Mouse (Mus musculus) telencephalon, adult 2 months (tissue): ENCODE data around the gene Taldo1.
A peak's percentile ranks its signal among the peaks of the same experiment; 100 is the strongest.
"Not testable (repeated sequence)": the region's sequence is repeated elsewhere in the genome, so short reads cannot be mapped to it uniquely, and the experiment has no call there.

ENCODE experiments used
- DNase-seq: peaks from one replicate; pipeline ENCODE4 v3.0.0-alpha.2; 2011; ENCODE audit warnings: low read depth, low spot score

Gene Taldo1

DNA sequence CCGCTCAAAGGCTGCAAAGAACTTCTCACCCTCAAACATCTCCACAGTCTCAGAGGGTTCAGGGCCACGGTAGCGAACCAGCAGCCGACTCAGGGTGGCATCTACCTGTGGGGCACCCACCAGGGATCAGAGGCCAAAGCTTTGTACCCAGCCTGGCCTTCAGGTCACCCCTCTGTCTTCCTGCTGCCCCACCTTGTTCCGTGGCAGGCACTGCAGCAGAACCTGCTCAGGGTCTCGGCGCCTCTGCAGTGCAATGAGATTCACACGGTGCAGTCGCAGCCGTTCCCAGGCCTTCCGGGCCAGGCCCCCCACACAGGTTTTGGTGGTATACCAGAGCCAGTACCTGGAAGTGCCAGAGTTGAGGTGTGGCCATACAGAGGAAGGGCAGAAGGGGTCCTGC is 47.8 kb downstream of the Taldo1 start:
- no peak for DNase-seq

DNA sequence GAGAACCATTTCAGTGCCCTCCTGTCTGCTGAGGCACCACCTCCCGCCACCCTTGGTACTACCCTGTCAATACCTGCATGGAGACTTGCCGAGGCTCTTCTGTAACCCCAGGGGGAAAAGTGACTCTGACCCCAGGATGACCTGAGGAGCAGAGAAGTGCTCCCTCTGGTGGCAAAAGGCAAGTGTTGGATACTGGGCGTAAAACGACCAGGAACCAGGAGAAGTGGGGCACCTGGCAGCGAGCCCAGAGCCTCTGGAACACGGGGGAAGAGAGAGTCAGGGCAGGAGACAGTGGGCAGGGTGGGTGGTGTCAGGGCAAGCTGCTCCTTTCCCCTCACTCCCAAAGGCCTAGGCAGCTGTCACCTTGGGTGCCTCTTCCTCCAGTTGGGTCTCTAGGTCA is 48.6 kb downstream of the Taldo1 start:
- no peak for DNase-seq

GRCm38 (mm10) chr7:141441460-141441859 is 49.5 kb downstream of the Taldo1 start:
- DNase-seq: no peak

GRCm38 (mm10) chr7:141442199-141442598 is 50.2 kb downstream of the Taldo1 start:
- no peak for DNase-seq

DNA sequence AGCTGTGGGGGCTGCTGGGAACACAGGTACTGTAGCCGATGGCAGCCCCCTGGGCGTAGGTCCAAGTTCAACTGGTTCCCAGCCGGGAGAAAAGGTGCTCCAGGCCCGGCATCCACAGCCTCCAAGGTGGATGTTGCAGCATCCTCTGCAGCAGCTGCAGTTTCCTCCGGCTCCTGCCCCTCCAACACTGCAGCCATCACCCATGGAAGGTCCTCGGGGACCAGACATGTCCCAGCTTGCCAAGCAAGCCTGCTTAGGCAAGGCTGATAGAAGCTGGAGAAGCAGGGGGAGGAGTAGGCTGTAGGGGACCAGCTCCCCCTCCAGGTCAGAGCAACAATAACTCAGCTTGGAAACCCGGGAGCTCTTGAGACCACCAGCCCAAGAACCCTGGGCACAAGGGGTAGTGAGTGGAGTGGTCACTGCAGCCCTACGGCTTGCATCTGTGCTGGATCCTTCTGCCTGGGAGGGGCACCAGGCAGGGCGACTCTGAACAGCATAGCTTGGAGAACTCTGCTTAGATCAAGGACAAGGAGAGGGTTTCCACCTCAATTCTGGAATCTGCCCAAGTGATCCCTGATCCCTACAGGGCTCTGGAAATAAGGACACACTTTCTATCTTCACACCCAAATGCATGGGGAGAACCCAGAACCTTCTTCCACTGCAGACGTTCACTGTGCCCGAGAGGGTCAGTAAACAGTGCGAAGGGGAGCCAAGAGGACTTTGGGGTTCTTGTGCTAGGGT is 51.3 kb downstream of the Taldo1 start:
- no peak for DNase-seq

DNA sequence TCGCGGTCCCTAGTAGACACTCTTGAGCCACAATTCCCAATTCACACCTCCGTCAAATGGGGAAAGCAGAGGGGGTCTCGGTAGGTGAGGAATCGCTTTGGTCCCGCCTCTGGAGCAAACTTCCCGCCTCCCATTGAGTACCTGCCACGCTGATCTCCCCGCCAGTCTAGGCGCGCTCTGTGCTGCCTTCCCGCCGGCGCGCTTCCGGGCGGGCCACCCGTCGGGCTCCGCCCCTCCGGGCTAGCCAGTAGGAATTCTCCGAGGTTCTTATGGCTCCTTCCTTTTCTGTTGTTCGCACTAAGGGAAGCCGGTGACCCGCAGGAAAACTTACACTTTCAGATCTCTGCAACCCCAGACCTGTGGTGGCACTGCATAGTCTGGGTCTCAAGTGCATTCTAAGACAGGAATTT is 51.8 kb downstream of the Taldo1 start, which contains the start of gene Pidd1:
TSS of gene Pidd1 (minus strand) at position 198 of the 410 bp plus-strand sequence.
- no peak for DNase-seq

- DNase-seq: not testable (repeated sequence)
Measured at GRCm38 (mm10) chr7:141446374-141446773, 54.4 kb downstream of the Taldo1 start.

- DNase-seq: peak; percentile 97
Measured at GRCm38 (mm10) chr7:141447110-141447991, 55.4 kb downstream of the Taldo1 start, which contains the start of gene Rplp2. Gene Rplp2, plus strand, starts transcription at chr7:141447370.

- no peak for DNase-seq
Measured at GRCm38 (mm10) chr7:141451928-141452327, 59.9 kb downstream of the Taldo1 start.
